Mouse (Mus musculus): Measurements from ENCODE around the gene Crhr1. TPM values are rescaled to one million over a fixed set of nuclear protein-coding genes. Genes with fewer than 3 reads are reported as not detected.

Gene Crhr1
- polyA plus RNA-seq, 1 experiment from 2014 or later = not detected

DNA sequence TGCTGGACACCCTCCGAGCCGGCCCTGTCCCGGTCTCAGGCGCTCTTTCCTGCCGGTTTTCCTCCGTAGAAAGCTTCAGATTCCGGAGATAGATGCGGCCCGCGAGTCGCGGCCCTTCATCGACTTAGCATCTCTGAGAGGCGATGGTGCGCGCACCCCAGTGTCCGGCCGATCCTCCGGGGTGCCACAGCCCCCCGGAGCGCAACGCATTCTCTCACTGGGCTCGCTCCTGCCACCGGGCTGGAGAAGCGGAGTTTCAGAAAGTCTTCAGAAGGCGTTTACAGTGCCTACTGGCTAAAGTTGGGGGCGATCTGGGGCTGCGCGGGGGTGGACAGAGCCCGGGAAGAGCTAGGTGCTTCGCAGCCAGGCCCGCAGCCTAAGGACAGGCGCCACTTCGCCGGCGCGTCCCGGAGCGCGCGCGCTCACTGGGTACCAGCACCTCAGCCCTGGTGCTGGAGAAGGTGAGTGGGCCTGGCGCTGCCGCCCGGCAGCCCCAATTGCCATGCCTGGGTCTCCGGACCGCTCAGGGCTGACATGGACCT lies 858 bp downstream of the Crhr1 start:
- in situ Hi-C loops (cut with MboI; ENCODE audit: low pct_unique_long_range_greater_than_20kb) = loop anchor here (5.0 kb wide), 1 partner anchor 51 kb away; no protein-coding TSS in a partner anchor
- peaks cover 62% of the 10 kb centered on the region for H3K27me3 ChIP-seq
- POLR2A ChIA-PET = no interaction called here
- CTCF ChIA-PET = no interaction called here
- TF ChIP-seq CTCF (IDR thresholded peaks at IDR 0.05) = no peak
- DNase-seq (ENCODE audit: low read depth, low spot score) (no peak), ATAC-seq (no peak)

DNA sequence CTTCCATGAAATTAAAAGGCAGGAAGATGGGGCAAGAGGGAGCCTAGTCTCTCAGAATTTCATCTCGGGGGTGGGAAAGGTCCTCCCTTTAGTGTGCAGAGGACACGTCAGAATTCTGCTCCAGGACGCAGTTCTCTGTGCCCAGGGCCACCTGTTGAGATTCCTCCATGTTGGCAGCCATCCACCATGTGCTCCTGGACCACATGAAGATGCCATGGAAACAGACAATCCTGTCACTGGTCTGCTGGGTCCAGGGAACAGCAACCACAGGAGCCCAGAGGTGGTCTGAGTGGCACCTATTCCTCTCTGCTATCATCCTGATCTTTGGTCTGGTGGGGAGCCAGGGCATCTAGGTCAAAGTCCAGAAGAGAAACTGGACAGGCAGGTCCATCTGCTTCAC lies 6.3 kb downstream of the Crhr1 start:
- peaks cover 63% of the 10 kb centered on the region for H3K27me3 ChIP-seq
- ATAC-seq (no peak), DNase-seq (ENCODE audit: low read depth, low spot score) (no peak)
- ChIA-PET CTCF (no interaction called here), POLR2A (no interaction called here)
- TF ChIP-seq CTCF (IDR thresholded peaks at IDR 0.05) = no peak
- in situ Hi-C loops (cut with MboI; ENCODE audit: low pct_unique_long_range_greater_than_20kb) = no loop called here

DNA sequence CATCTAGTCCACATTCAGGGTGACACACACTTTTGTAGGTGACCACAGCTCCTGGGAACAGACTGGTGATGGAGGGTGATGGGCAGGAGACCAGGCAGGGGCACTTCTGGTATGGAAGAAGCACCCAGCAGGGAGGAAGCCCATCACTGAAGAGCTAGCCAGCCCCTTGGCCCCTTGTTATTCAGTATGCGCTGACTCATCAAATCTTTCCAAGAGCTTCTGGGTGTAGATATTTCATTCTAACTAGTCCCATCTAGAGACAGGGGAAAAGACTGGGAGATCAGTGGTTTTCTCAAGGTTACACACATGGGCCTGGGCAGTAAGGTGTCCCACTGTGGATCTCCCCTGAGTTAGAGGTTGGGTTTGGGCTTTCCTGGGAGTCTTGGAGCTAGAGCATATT lies 12.3 kb downstream of the Crhr1 start:
- ChIA-PET CTCF (no interaction called here), POLR2A (interaction anchor here (0.6 kb wide), 1 partner anchor 339 kb away, joined by 3 read pairs; no protein-coding TSS in a partner anchor)
- in situ Hi-C loops (cut with MboI; ENCODE audit: low pct_unique_long_range_greater_than_20kb) = no loop called here

DNA sequence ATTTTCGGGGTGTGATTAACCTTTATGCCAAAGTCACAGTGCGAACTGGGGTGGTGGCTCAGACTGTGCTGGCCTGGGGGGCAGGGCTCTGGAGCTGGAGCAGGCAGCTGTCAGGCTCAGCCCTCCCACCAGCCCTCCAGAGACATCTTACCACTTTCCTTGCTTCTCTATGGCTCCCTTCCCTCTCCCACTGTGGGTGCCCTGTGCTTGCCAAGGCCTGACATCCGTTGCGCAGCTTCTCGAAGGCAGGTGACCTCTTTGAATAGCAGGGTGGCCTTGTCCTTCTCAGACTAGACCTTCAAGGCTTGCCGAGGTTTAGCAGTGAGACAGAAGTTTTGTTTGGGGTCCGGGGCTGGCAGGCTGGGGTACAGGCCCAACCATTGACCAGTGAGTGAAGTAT lies 16.1 kb downstream of the Crhr1 start:
- POLR2A ChIA-PET = no interaction called here

More for the DNA sequence above, 12.3 kb downstream of the Crhr1 start:
- H3K27me3 ChIP-seq = peaks cover 42% of the 10 kb centered on the region
- no peak for ATAC-seq
- no peak for TF ChIP-seq CTCF (IDR thresholded peaks at IDR 0.05)
- DNase-seq (ENCODE audit: low read depth, low spot score) = no peak

DNA sequence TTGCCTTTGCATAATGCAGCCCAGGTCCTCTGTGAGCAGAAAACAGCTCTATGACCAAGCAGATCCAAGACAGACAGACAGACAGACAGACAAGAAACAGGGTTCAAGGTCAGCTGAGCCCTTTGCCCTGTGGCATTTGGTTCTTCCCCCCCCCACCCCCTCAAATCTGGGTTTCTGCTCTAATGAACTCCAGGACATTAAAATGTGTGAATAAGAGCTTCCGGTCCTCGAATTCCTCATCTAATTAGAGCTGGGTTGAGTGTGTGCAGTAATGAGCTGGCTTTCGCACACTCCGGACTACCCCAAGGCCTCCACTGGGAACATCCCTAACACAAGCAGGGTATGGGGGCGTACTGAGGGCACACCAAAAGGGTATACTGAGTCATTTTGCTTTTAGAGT lies 18.3 kb downstream of the Crhr1 start:
- in situ Hi-C loops (cut with MboI; ENCODE audit: low pct_unique_long_range_greater_than_20kb) = no loop called here
- no peak for TF ChIP-seq CTCF (IDR thresholded peaks at IDR 0.05)
- peaks cover 27% of the 10 kb centered on the region for H3K27me3 ChIP-seq
- ChIA-PET CTCF (interaction anchor here (0.9 kb wide), 1 partner anchor 20 kb away, joined by 3 read pairs; no protein-coding TSS in a partner anchor), POLR2A (interaction anchor here (0.7 kb wide), 1 partner anchor 140 kb away, joined by 3 read pairs; no protein-coding TSS in a partner anchor)
- ATAC-seq (no peak), DNase-seq (ENCODE audit: low read depth, low spot score) (no peak)

More for the DNA sequence above, 16.1 kb downstream of the Crhr1 start:
- peaks cover 32% of the 10 kb centered on the region for H3K27me3 ChIP-seq
- TF ChIP-seq CTCF (IDR thresholded peaks at IDR 0.05) = no peak
- DNase-seq (ENCODE audit: low read depth, low spot score) (no peak), ATAC-seq (no peak)
- in situ Hi-C loops (cut with MboI; ENCODE audit: low pct_unique_long_range_greater_than_20kb) = no loop called here
- CTCF ChIA-PET = no interaction called here

DNA sequence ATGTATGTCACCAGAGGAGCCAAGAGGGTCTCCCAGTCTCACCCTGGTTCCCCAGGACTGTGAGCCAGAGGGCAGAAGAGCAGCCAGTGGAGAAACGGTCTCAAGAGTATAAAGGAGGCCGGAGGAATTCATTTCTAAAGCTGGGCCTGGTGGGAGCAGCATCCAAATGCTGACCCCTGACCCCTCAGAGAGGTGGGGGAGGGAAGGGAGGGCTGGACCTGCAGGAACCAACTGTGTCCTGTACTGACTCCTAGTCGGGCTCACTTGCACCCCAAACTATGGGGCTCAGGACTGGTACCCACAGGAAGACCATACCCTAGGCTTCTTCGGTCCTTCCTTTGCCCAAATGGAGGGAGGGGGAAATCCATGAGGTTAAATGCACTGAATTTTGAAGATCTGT lies 21.7 kb downstream of the Crhr1 start:
- peaks cover 40% of the 10 kb centered on the region for H3K27me3 ChIP-seq
- DNase-seq (ENCODE audit: low read depth, low spot score) = no peak
- in situ Hi-C loops (cut with MboI; ENCODE audit: low pct_unique_long_range_greater_than_20kb) = no loop called here
- TF ChIP-seq CTCF (IDR thresholded peaks at IDR 0.05) = no peak
- no peak for ATAC-seq
- CTCF ChIA-PET = no interaction called here
- POLR2A ChIA-PET = no interaction called here

DNA sequence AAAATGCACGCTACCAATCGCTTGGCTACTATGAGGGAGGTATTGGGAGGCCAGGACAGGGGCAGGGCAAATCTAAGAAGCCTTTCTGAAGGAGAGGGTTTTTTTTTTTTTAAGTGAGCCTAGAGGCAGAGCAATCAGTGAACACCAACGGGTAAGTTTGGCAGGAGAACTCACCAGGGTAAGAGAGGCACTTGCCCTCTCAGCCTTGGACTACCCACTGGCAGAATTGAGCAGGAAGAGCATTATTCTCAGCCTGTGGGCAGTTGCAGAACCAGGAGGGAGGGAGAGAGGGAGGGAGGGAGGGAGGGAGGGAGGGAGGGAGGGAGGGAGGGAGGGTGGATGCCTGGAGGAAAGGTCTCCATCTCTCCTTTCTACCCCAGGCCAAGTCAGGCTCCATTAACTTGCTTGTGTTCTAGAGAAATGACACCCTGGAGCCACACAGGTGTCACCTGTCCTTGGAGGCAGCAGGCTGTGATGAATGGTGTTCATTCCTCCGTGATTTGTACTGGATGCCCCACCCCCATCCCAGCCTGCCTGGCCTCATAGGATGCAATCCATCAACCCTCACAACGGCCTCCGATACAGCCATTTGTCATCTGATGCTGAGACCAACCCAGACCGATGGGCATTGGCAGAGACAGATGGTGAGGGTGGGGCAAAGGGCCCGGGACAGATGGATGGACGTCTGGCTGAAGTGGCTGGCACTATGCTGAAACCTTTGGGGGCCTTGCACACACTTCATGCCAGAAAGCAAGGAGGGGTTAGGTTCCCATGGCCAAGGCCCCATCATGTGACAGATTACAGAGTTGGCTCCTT lies 22.4 kb downstream of the Crhr1 start:
- DNase-seq (ENCODE audit: low read depth, low spot score) (no peak), ATAC-seq (no peak)
- TF ChIP-seq CTCF (IDR thresholded peaks at IDR 0.05) = no peak
- POLR2A ChIA-PET = no interaction called here
- H3K27me3 ChIP-seq = peaks cover 47% of the 10 kb centered on the region
- in situ Hi-C loops (cut with MboI; ENCODE audit: low pct_unique_long_range_greater_than_20kb) = no loop called here
- CTCF ChIA-PET = no interaction called here

DNA sequence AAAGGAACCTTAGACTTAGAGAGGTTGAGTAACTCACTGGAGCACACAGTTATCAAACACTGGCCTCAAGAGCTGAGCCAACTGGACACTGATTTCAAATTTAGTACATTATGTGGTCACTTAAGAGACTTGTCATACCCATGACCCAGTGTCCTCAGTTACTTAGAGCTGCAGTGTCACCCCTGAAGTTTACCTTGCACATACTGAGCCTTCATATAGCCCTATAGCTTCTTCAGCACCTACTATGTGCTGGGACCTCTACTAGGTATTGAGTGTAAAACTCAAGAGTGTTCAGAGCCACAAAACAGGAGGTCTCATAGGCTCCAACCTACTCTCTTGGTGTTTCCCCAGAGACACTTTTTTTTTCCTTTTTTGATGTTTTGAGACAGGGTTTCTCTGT lies 23.2 kb downstream of the Crhr1 start:
- DNase-seq (ENCODE audit: low read depth, low spot score) = no peak
- no peak for ATAC-seq
- ChIA-PET POLR2A (no interaction called here), CTCF (no interaction called here)
- in situ Hi-C loops (cut with MboI; ENCODE audit: low pct_unique_long_range_greater_than_20kb) = no loop called here
- TF ChIP-seq CTCF (IDR thresholded peaks at IDR 0.05) = no peak
- peaks cover 52% of the 10 kb centered on the region for H3K27me3 ChIP-seq

DNA sequence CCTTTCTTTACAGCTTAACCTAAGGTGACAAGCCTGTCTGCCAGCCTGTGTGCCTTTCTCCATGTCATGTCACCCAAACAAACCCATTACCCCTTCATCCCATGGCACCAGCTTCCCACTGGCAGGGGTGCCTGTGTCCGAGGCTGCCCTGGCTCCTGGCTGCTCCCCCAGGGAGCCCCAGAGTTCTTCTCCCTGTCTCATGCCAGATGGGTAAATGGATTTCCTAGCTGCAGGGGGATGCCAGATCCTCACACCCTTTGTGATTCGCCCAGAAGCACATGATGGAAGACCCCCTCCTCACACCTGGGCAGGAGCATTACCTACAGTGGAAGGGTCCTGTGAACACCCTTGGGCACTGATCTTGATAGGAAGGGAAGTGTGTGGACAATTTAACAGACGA lies 23.7 kb downstream of the Crhr1 start:
- ChIA-PET POLR2A (no interaction called here), CTCF (no interaction called here)
- no peak for ATAC-seq
- TF ChIP-seq CTCF (IDR thresholded peaks at IDR 0.05) = no peak
- in situ Hi-C loops (cut with MboI; ENCODE audit: low pct_unique_long_range_greater_than_20kb) = no loop called here
- DNase-seq (ENCODE audit: low read depth, low spot score) = no peak
- peaks cover 52% of the 10 kb centered on the region for H3K27me3 ChIP-seq

DNA sequence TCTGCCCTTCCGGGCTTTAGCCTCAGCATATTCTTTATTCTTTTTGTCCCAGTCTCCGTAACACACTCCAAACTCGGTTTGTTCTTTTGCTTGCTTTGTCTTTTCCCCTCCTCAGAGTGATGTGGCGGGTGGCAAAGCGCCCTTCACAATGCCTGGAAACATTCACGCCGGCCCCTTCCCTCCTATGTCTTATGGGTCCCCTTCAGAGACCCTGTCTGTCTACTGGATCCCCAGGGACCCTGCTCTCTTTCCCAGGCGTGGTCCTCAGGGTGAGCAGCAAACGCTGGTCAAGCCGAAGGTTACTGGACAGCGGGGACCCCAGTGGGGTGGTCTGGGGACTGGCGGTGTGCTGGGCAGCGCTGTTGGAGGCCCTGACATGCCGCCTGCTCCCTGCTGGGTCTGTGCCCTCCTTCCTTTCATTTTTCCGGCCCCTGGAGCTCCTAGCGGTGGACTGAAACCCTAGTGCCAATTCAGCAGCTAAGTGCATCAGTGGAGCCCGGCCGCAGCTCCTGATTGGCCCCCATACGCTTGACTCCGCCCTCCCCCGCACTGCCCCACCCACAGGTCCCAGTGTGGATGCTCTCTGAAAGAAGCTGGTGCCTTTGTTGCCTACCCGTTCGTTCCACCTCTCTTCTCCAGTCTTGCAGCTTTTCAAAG lies 25.1 kb downstream of the Crhr1 start:
- peaks cover 49% of the 10 kb centered on the region for H3K27me3 ChIP-seq
- no peak for TF ChIP-seq CTCF (IDR thresholded peaks at IDR 0.05)
- in situ Hi-C loops (cut with MboI; ENCODE audit: low pct_unique_long_range_greater_than_20kb) = no loop called here
- no peak for DNase-seq (ENCODE audit: low read depth, low spot score)
- no peak for ATAC-seq
- ChIA-PET CTCF (no interaction called here), POLR2A (interaction anchor here (1.4 kb wide), 1 partner anchor 14 kb away, joined by 10 read pairs; no protein-coding TSS in a partner anchor)

All from Patski (cell line).